Mouse (Mus musculus) CH12.LX (cell line): ENCODE measurements around the gene Aatf. TPM values are rescaled to one million over a fixed set of nuclear protein-coding genes. Genes with fewer than 3 reads are reported as not detected.

Experiments
- DNase-seq: peaks from one replicate; pipeline ENCODE4 v3.0.0-alpha.2; 2013; ENCODE audit errors: extremely low read depth
- H3K27ac ChIP-seq: 2 replicates; pipeline ENCODE4 v1.5.1; 2012; ENCODE audit warnings: low read depth, mild to moderate bottlenecking, control low read depth, moderate library complexity; ENCODE audit not compliant: insufficient read depth
- H3K27me3 ChIP-seq: replicated peaks from 2 replicates; pipeline ENCODE3; 2012; ENCODE audit warnings: inconsistent platforms
- H3K36me3 ChIP-seq, 2 experiments: replicated peaks in 1 of 2; 2 replicates each; pipeline versions ENCODE3 to v1.6.1; 2012; ENCODE audit warnings: inconsistent platforms in 1 of 2, low read length in 1 of 2, mild to moderate bottlenecking in 1 of 2, mixed read lengths in 1 of 2, moderate library complexity in 1 of 2; ENCODE audit not compliant: control insufficient read depth in 1 of 2, insufficient read depth in 1 of 2
- H3K4me1 ChIP-seq, 2 experiments: 2 replicates each; pipeline ENCODE4 v1.6.1; 2012; ENCODE audit warnings: inconsistent platforms in 1 of 2, moderate library complexity in 1 of 2; ENCODE audit not compliant: insufficient read depth in 2 of 2, control insufficient read depth in 1 of 2
- H3K4me2 ChIP-seq: 2 replicates; pipeline ENCODE4 v1.6.1; 2012; ENCODE audit warnings: low read depth, mild to moderate bottlenecking, control low read depth; ENCODE audit not compliant: poor library complexity, insufficient read depth, severe bottlenecking
- H3K4me3 ChIP-seq, 3 experiments: fragments of 150-350 bp in 1 of 3; sonication (generic) in 1 of 3; replicated peaks in 1 of 3; 2 replicates each; pipeline versions ENCODE3 to v1.5.1; 2011 to 2012; ENCODE audit warnings: low read depth in 2 of 3, low read length in 2 of 3, mild to moderate bottlenecking in 2 of 3, moderate library complexity in 2 of 3, control low read depth in 1 of 3, improper control_type of control experiment in 1 of 3, inconsistent platforms in 1 of 3, mixed read lengths in 1 of 3; ENCODE audit not compliant: poor library complexity in 1 of 3
- H3K79me2 ChIP-seq: replicated peaks from 2 replicates; pipeline ENCODE4 v1.6.1; 2012; ENCODE audit warnings: mild to moderate bottlenecking, moderate library complexity; ENCODE audit not compliant: control insufficient read depth, poor library complexity, insufficient read depth, severe bottlenecking; ENCODE audit errors: extremely low read depth
- H3K9ac ChIP-seq: 2 replicates; pipeline ENCODE4 v1.6.1; 2012; ENCODE audit warnings: low read depth, mild to moderate bottlenecking, control low read depth, moderate library complexity; ENCODE audit not compliant: insufficient read depth
- H3K9me3 ChIP-seq: replicated peaks from 2 replicates; pipeline ENCODE3; 2012; ENCODE audit warnings: low read length, inconsistent platforms, mixed read lengths
- CHD2 ChIP-seq: IDR thresholded peaks from 2 replicates; pipeline ENCODE4 v1.6.1; 2011; ENCODE audit warnings: low read length, improper control_type of control experiment
- ELF1 ChIP-seq: IDR thresholded peaks from 2 replicates; pipeline ENCODE4 v1.6.1; 2014; ENCODE audit warnings: low read depth, mild to moderate bottlenecking, inconsistent platforms, low read length, improper control_type of control experiment
- IRF4 ChIP-seq: IDR thresholded peaks from 2 replicates; pipeline ENCODE4 v1.6.1; 2014; ENCODE audit warnings: low read depth, mild to moderate bottlenecking, inconsistent platforms, low read length, improper control_type of control experiment
- JUND ChIP-seq: conservative IDR thresholded peaks from 2 replicates; pipeline ENCODE4 v1.6.1; 2011; ENCODE audit warnings: low read depth, low read length, improper control_type of control experiment
- MAFK ChIP-seq: IDR thresholded peaks from 2 replicates; pipeline ENCODE4 v1.6.1; 2011; ENCODE audit warnings: low read length, improper control_type of control experiment; ENCODE audit not compliant: insufficient replicate concordance
- MAZ ChIP-seq: IDR thresholded peaks from 2 replicates; pipeline ENCODE4 v1.6.1; 2012; ENCODE audit warnings: low read depth, mild to moderate bottlenecking, inconsistent platforms, low read length, improper control_type of control experiment, moderate library complexity
- MXI1 ChIP-seq: IDR thresholded peaks from 2 replicates; pipeline ENCODE4 v1.6.1; 2011; ENCODE audit warnings: mild to moderate bottlenecking, low read depth, low read length, improper control_type of control experiment
- MYC ChIP-seq: IDR thresholded peaks from 2 replicates; pipeline ENCODE4 v1.6.1; 2011; ENCODE audit warnings: low read depth, mild to moderate bottlenecking, improper control_type of control experiment, low read length
- NELFE ChIP-seq: IDR thresholded peaks from 2 replicates; pipeline ENCODE4 v1.6.1; 2011; ENCODE audit warnings: low read depth, low read length, improper control_type of control experiment
- RAD21 ChIP-seq: IDR thresholded peaks from 2 replicates; pipeline ENCODE4 v1.6.1; 2011; ENCODE audit warnings: low read depth, mild to moderate bottlenecking, low read length, improper control_type of control experiment, moderate library complexity
- SIN3A ChIP-seq: IDR thresholded peaks from 2 replicates; pipeline ENCODE4 v1.6.1; 2012; ENCODE audit warnings: low read length, improper control_type of control experiment, inconsistent platforms
- UBTF ChIP-seq: IDR thresholded peaks from 2 replicates; pipeline ENCODE4 v1.6.1; 2012; ENCODE audit warnings: low read depth, mild to moderate bottlenecking, inconsistent platforms, low read length, improper control_type of control experiment, moderate library complexity
- ZKSCAN1 ChIP-seq: IDR thresholded peaks from 2 replicates; pipeline ENCODE4 v1.6.1; 2012; ENCODE audit warnings: low read depth, inconsistent platforms, low read length, improper control_type of control experiment, borderline replicate concordance
- dilution Hi-C: fragments of 300-500 bp; cut with MboI; formaldehyde crosslinking; loops from 2 replicates; pipeline ENCODE4 v1.14.3; 2020; ENCODE audit warnings: low sequenced_read_pairs; ENCODE audit not compliant: extremely low pct_unique_long_range_greater_than_20kb, extremely low pct_ligation_motif_present
- in situ Hi-C: fragments of 300-500 bp; cut with MboI; formaldehyde crosslinking; loops from 3 replicates; pipeline ENCODE4 v1.14.3; 2019; ENCODE audit warnings: low sequenced_read_pairs, low pct_ligation_motif_present, low pct_unique_long_range_greater_than_20kb, mixed read lengths
- polyA plus RNA-seq: library from polyadenylated mRNA; unstranded; fragments of >175 nt; gene quantifications from 2 replicates; pipeline ENCODE4 v1.2.1, GENCODE M21; 2012; ENCODE audit warnings: low read depth; ENCODE audit not compliant: insufficient read length
- total RNA-seq, 2 experiments: library from RNA; depleted of rRNA; stranded (reverse); fragments of 300-350 nt in 1 of 2; fragments of >200 nt in 1 of 2; gene quantifications; 2 replicates each; pipeline ENCODE4 v1.2.3; 2012 to 2014

Gene Aatf
- total and polyA plus RNA-seq, 3 experiments: 69.8 to 112 (median 71.7) TPM

- no peaks in the 10 kb centered on the region for H3K79me2 ChIP-seq
- no peaks in the 10 kb centered on the region for H3K9me3 ChIP-seq
- no peaks in the 10 kb centered on the region for H3K4me1 ChIP-seq
- in situ Hi-C loops: no loop called here
- DNase-seq: no peak
- H3K4me2 ChIP-seq: no peak overlapping the region
- no peak overlapping the region for H3K9ac ChIP-seq
- H3K27ac ChIP-seq: no peak overlapping the region
- H3K36me3 ChIP-seq: peaks cover 38 to 92% of the 10 kb centered on the region in 2 experiments
- H3K27me3 ChIP-seq: no peaks in the 10 kb centered on the region
- H3K4me3 ChIP-seq: no peak overlapping the region
- dilution Hi-C loops: no loop called here
- TF ChIP-seq MXI1: no peak
- TF ChIP-seq SIN3A: no peak
- TF ChIP-seq CHD2: no peak
Measured at GRCm38 (mm10) chr11:84425736-84426632, 87.3 kb downstream of the Aatf start.

- Histone ChIP-seq H3K4me3 (no peak overlapping the region), H3K27me3 (peaks cover 3% of the 10 kb centered on the region), H3K9me3 (no peaks in the 10 kb centered on the region), H3K9ac (no peak overlapping the region), H3K4me2 (no peak overlapping the region), H3K4me1 (no peaks in the 10 kb centered on the region), H3K27ac (no peak overlapping the region), H3K36me3 (peaks cover 21 to 45% of the 10 kb centered on the region in 2 experiments), H3K79me2 (no peaks in the 10 kb centered on the region)
- peak; percentile 76 for TF ChIP-seq MAFK
- no peak for TF ChIP-seq UBTF
- TF ChIP-seq RAD21: no peak
- in situ Hi-C loops: loop anchor here (5.0 kb wide), 1 partner anchor 377 kb away; no protein-coding TSS in a partner anchor
- DNase-seq: no peak
- dilution Hi-C loops: no loop called here
Measured at GRCm38 (mm10) chr11:84420779-84421178, 92.5 kb downstream of the Aatf start.

GRCm38 (mm10) chr11:84413111-84413510, 100.2 kb downstream of the Aatf start:
- Histone ChIP-seq H3K9ac (no peak overlapping the region), H3K79me2 (no peaks in the 10 kb centered on the region), H3K4me2 (no peak overlapping the region), H3K4me3 (no peak overlapping the region), H3K27me3 (peaks cover 3% of the 10 kb centered on the region)
- dilution Hi-C loops: no loop called here
- no peak for TF ChIP-seq NELFE
- TF ChIP-seq ZKSCAN1: no peak
- no peak for TF ChIP-seq MAZ
- no peak for TF ChIP-seq IRF4
- no peak for TF ChIP-seq JUND
- no peak for TF ChIP-seq MYC
- no peak for TF ChIP-seq ELF1
- TF ChIP-seq, all 38 proteins: peak for 0
- H3K9me3 ChIP-seq: no peaks in the 10 kb centered on the region
- no peaks in the 10 kb centered on the region for H3K4me1 ChIP-seq
- no peak overlapping the region for H3K27ac ChIP-seq
- no peak for DNase-seq
- in situ Hi-C loops: no loop called here
- H3K36me3 ChIP-seq: no peaks in the 10 kb centered on the region
